In the genomic region with DNA sequence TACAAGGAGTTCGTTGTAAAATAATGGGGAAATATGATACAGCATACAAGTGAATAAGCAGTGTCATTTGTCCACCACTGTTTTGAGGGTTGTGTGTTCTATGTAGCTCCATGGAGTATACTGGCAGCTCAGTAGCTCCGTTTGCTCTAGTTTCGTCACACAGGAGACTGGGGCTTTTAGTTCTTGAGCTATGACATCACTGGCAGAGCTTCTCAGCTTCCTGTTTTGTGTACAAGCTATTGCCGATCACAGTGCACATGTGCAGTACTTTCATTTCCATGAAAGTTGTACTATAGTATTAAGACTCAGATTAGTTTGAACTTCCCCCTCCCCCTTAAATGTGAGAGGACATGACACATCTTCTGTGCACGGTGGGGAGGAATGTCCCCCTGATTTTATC, we compare ENCODE assay signal across 12 mouse cellular contexts. TPM values are rescaled to one million over a fixed set of nuclear protein-coding genes. Genes with fewer than 3 reads are reported as not detected.
"Had no signal": no experiment of that assay in that cellular context is flagged by ENCODE, and none has a peak within 500 bp of the region (broad histone marks: within the 10 kb centered on the region; RNA-seq: fewer than 3 reads in every experiment).

No protein-coding gene starts in this region.

- ATAC-seq: lung, postnatal 0 days; midbrain, embryonic 13.5 days; midbrain, embryonic 15.5 days had no signal

- DNase-seq: lung, adult 2 months; lung, postnatal 14 days; lung, postnatal 36 days; retina, postnatal 1 day; right cerebral cortex, adult 18-20 months; right cerebral cortex, postnatal 14 days; thymus, adult 2 months; thymus, postnatal 36 days had no signal

RNA-seq across cellular contexts. Expression of gene Tmem182, which starts 59.3 kb away (rescaled TPM):
- total RNA-seq: monocyte, adult 5-6 weeks had no signal
